Mouse (Mus musculus): ENCODE measurements around the gene Lcn12.

DNA sequence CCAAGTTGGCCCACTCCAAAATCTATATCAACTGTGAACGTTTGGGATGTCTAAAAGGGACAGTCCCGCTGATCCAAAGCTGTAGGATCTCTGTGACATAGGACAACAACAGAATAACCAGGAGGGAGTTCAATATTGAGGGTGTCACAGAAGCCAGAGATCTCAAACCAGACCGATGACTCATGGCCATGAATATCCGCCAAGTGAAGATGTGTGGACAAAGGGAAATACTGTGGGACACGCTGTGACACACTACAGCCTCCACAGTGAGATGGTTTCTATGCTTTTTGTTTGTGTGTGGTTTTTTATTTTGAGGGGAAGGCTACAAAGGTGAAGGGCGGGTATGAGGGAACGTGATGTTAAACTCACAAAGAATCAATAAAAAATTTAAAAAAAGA is 5.0 kb downstream of the Lcn12 start:
- TF ChIP-seq CTCF (IDR thresholded peaks at IDR 0.05; ENCODE audit: borderline replicate concordance, extremely low read depth, insufficient read depth, insufficient read length) (no peak), POLR2A (IDR thresholded peaks at IDR 0.05; ENCODE audit: borderline replicate concordance, extremely low read depth, insufficient read depth, insufficient read length, poor library complexity, severe bottlenecking) (no peak)

All from brain, embryonic 14.5 days (tissue).